Mouse (Mus musculus) neural tube, embryonic 14.5 days (tissue): ENCODE results near the gene Fhl1. TPM values are rescaled to one million over a fixed set of nuclear protein-coding genes. Genes with fewer than 3 reads are reported as not detected.

Experiments used
- ATAC-seq: fragments of 200-750 bp; cut with Nextera tagmentation; 2 replicates; pipeline ENCODE4 v1.8.0; 2017; ENCODE audit warnings: low read depth, mild to moderate bottlenecking, moderate TSS enrichment, moderate library complexity
- H3K27ac ChIP-seq: fragments of 300-500 bp; sonication (generic); 2 replicates; pipeline ENCODE4 v1.5.1; 2014; ENCODE audit warnings: low read depth, mild to moderate bottlenecking, control low read depth, low read length, moderate library complexity, mixed read lengths
- H3K27me3 ChIP-seq: fragments of 300-500 bp; sonication (generic); 2 replicates; pipeline ENCODE4 v1.6.1; 2014; ENCODE audit warnings: low read length; ENCODE audit not compliant: control insufficient read depth, insufficient read depth
- H3K36me3 ChIP-seq: fragments of 300-500 bp; sonication (generic); 2 replicates; pipeline ENCODE4 v1.6.1; 2014; ENCODE audit warnings: low read length, mixed read lengths; ENCODE audit not compliant: control insufficient read depth, insufficient read depth
- H3K4me1 ChIP-seq: fragments of 300-500 bp; sonication (generic); 2 replicates; pipeline ENCODE4 v1.6.1; 2014; ENCODE audit warnings: low read length; ENCODE audit not compliant: control insufficient read depth, insufficient read depth
- H3K4me2 ChIP-seq: fragments of 300-500 bp; sonication (generic); 2 replicates; pipeline ENCODE4 v1.6.1; 2014; ENCODE audit warnings: mild to moderate bottlenecking, low read depth, low read length, control low read depth
- H3K4me3 ChIP-seq: fragments of 300-500 bp; sonication (generic); 2 replicates; pipeline ENCODE4 v1.5.1; 2014; ENCODE audit warnings: low read depth, low read length, control low read depth, mixed read lengths
- H3K9ac ChIP-seq: fragments of 300-500 bp; sonication (generic); replicated peaks from 2 replicates; pipeline ENCODE4 v1.6.1; 2014; ENCODE audit warnings: low read depth, mild to moderate bottlenecking, control low read depth, low read length, mixed read lengths
- H3K9me3 ChIP-seq: fragments of 300-500 bp; sonication (generic); 2 replicates; pipeline ENCODE4 v1.6.1; 2016; ENCODE audit warnings: low read length; ENCODE audit not compliant: control insufficient read depth
- WGBS: fragments of 180-500 bp; shearing (Covaris S2); extraction: QIAGEN DNeasy Blood & Tissue Kit; methylation state at CpG from one replicate; pipeline ENCODE4 v1.1.7; 2014; 5-methylcytosine and 5-hydroxymethylcytosine counted together
- polyA plus RNA-seq: library from polyadenylated mRNA; unstranded; fragments of >200 nt; fragmentation: Nextera tagmentation; extraction: Ambion mirVana; gene quantifications from 2 replicates; pipeline ENCODE4 v1.2.1, GENCODE M21; 2014

Fhl1 gene
- polyA plus RNA-seq, 1 experiment from 2014 or later, result 247 TPM

DNA sequence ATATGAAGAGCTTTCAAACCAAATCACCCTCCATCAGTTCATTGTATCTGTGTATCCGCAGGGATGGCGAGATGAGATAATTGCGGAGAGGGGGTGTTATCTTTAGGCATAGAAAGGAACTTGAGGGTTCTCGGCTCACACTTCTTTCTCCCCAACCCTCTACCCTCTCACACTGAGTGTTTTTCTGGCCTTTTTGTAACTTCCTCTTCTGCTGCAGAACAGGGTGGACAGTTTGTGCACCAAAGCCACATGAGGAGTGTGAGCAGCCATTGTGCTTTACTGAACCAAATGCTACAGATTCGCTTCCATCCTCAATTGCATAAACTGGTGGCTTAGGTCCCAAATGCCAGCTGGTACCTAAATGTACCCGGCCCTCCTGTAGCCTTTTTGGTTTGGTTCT is 104.3 kb downstream of the Fhl1 start:
- H3K4me1 ChIP-seq, result no peaks in the 10 kb centered on the region
- H3K9me3 ChIP-seq, result no peaks in the 10 kb centered on the region
- WGBS, result 82% methylated on average over 6 of the region's 6 CpGs
- H3K36me3 ChIP-seq, result no peaks in the 10 kb centered on the region
- H3K9ac ChIP-seq, result no peak overlapping the region
- H3K4me2 ChIP-seq, result no peak overlapping the region
- no peak for ATAC-seq
- no peak overlapping the region for H3K27ac ChIP-seq
- no peaks in the 10 kb centered on the region for H3K27me3 ChIP-seq
- no peak overlapping the region for H3K4me3 ChIP-seq

DNA sequence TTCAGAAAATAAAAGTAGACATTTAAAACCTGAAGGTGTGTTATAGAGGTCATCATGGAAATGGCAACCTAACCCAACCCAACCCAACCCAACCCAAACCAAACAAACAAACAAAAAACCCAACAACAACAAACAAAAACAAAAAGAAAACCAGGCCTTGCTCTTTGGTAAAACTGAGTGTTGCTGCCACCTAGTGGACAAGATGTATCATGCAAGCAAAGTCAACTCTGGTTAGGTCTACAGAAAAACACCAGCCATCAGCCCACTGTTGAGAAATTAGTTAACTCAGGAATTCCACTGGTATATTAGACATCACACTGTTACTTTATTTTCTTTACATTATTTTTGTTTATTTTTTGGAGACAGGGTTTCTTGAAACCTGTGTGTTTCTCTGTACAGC is 107.8 kb downstream of the Fhl1 start:
- ATAC-seq, result no peak
- Histone ChIP-seq H3K27me3 (no peaks in the 10 kb centered on the region), H3K4me1 (no peaks in the 10 kb centered on the region)

DNA sequence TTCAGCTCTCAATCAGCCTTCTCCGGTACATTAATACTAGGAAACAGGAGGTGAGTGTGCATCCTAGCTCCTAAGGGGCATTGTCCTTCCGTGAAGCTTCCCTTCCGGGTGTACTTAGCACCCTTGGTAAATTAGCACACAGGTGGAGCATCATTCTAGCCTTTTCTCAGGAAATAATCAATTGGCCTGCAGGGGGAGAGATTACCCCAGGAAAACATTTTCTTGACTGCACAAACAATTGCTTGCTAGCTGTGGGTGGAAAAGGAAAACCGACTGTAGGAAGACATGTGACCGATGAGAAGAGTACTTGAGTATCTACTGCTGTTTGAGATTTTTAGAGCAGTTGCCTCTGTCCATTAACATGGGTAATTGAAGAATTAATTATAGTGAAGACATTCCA is 109.7 kb downstream of the Fhl1 start:
- 66% methylated on average over 5 of the region's 5 CpGs for WGBS
- Histone ChIP-seq H3K36me3 (no peaks in the 10 kb centered on the region), H3K4me1 (no peaks in the 10 kb centered on the region), H3K27ac (no peak overlapping the region), H3K4me2 (no peak overlapping the region), H3K9me3 (no peaks in the 10 kb centered on the region), H3K27me3 (no peaks in the 10 kb centered on the region), H3K9ac (no peak overlapping the region), H3K4me3 (no peak overlapping the region)
- no peak for ATAC-seq

More for the DNA sequence above, 107.8 kb downstream of the Fhl1 start:
- H3K9me3 ChIP-seq, result no peaks in the 10 kb centered on the region
- no peaks in the 10 kb centered on the region for H3K36me3 ChIP-seq
- H3K4me2 ChIP-seq, result no peak overlapping the region
- no peak overlapping the region for H3K9ac ChIP-seq
- no peak overlapping the region for H3K4me3 ChIP-seq
- no peak overlapping the region for H3K27ac ChIP-seq

Other genes starting within 250 kb of the Fhl1 start
- gene Gm10477, start 207.0 kb upstream of the Fhl1 start, polyA plus RNA-seq, result not detected in 2 replicates
- gene Gm648, start 182.2 kb upstream of the Fhl1 start, polyA plus RNA-seq, result 0.44 TPM in 1 of 2 replicates, not detected in the other
- gene Mmgt1, start 133.7 kb upstream of the Fhl1 start, polyA plus RNA-seq, result 67.7 and 69.1 TPM in 2 replicates
- gene Slc9a6, start 122.0 kb upstream of the Fhl1 start, polyA plus RNA-seq, result 42.3 and 55.0 TPM in 2 replicates
- gene Map7d3, start 90.5 kb downstream of the Fhl1 start, polyA plus RNA-seq, result 0.40 and 1.0 TPM in 2 replicates
- gene Adgrg4, start 138.4 kb downstream of the Fhl1 start, polyA plus RNA-seq, result 0.03 and 0.04 TPM in 2 replicates